Mouse (Mus musculus): ENCODE results near the gene Uqcc2.

The Uqcc2 gene

GRCm38 (mm10) chr17:27154256-27154655 lies 20.5 kb upstream of the Uqcc2 start:
- peak; percentile 83 for DNase-seq

DNA sequence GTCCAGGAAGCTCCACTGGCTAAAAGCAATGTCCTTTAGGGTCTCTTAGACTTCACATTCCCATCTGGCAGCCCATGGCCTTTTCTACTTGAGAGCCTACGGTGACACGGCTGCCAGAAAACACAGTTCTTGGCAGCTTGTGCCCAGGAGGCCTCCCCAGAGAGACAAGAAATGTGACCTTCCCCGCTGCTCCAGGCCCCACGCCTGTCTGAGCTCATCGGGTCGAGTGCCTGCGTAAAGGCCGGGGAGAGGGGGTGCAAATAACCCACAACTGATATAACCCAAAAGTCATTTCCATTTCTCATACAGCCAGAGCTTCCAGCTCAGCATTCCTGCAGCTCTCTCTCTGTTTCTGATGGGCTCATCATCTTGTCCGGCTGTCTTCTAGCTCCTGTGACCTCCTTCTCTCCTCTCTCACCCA lies 20.1 kb upstream of the Uqcc2 start:
- DNase-seq = peak; percentile 55

DNA sequence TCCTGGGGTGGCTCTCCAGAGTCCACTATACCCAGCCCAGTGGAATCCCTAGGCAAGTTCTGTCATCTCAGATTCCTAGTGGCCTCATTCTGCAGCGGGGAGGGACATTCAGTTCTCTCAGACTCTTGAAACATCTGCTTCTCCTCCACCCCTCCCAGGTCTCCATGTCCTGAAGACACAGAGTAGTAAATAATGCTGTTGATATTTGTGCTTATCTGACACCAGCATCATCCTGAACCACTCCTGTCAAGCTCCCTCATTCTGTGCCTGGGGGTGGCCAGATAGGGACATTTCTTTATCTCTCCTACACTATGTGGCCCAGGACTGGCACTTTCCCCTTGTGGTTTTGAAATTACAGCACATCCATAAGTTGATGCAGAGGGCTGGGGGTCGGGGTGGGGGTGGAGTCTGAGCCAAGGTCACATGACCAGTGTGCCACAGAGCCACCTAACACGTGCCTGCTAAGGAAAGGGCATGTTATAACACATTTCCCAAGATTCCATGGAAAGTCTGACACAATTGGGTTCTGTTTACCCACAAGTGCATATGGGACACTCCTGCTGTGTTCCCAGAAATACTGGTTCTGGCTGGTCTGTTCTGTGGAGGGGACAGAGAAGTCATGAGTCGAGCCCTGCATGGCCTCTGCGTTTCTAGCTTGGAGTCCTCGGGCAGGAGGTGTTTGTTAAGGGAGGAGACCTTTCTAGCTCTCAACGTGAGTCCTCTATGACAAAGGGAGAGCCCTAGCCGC lies 19.4 kb upstream of the Uqcc2 start:
- no peak for DNase-seq

DNA sequence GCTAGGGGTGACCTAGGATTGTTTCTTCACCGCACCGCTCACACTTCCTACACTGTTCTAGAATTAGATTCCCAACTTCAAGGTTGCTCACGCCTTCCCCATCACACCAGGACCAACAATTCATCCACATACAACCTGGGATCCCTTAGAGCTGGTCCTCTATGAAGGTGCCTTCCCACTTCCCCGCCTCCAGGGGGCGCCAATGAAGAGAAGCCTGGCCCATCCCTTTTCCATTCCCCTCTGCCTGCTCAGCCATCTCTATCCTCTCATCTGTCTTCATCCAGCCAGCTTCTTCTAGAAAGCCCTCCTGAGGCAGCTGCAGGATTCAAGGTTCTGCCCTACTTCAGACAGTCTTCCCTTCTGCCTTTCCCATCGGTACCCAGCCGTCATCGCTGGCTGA lies 17.7 kb upstream of the Uqcc2 start:
- no peak for DNase-seq

DNA sequence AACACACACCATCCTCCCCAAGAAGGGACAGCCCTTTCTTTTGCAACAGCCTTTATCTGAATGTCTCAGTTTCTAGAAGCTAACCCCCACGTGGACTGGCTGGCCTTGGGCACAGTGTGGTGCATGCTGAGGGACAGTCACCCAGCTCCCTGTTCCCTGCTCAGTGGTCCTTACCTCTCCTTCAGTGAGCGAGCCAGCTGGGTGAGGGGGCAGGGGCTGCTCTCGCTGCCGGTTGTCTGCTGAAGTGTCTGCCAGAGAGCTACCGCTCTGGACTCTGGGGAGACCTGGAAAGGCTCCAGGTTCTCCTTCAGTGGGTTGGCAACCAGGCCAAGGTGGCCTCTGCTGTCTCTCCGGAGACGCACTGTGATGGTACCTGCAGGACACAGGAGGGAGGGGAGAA lies 17.2 kb upstream of the Uqcc2 start:
- DNase-seq = no peak

GRCm38 (mm10) chr17:27146323-27146923 lies 12.7 kb upstream of the Uqcc2 start:
- DNase-seq = no peak

DNA sequence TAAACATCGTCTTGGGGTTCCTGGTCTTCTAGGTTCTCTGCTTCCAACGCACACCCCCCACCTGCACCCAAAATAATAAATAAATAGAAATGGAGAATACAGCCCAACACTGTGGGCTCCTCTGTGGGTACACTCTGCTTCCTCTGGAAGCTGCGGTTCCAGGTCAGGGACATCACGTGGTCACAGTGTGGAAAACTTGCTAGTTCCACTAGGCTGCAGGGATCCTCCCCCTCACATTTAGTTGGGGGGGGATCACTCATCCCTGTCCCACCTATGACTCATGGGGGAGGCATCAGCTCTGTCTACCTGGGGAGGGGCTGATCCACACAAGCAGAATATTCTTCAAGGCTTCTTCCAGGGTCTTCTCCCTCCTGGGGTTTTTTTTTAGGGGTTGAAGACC lies 10.4 kb upstream of the Uqcc2 start:
- no peak for DNase-seq

- no peak for DNase-seq
These were observed 8.3 kb upstream of the Uqcc2 start for GRCm38 (mm10) chr17:27141971-27142450.

- no peak for DNase-seq
These were observed 6.5 kb upstream of the Uqcc2 start for GRCm38 (mm10) chr17:27140262-27140661.

- DNase-seq = no peak
These were observed 5.6 kb upstream of the Uqcc2 start for GRCm38 (mm10) chr17:27139304-27139703.

DNA sequence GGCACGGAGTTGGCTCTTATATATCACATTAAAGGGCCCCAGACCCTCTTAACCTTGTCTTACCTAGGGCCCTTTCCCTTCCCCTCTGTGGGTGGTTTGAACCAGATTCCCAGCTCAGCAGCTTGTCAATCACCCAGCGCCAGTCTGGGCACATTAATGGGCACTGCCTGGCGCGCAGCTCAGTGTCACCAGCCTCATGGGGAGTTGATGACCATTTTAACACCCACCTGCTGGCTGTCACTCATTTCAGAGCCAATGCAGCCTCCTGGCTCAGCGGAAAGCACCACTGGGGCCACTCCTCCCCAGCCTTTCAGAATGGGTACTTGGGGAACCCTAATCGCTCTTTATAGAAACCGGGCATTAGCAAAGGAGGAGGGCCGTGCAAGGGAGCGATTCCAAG lies 4.7 kb upstream of the Uqcc2 start:
- no peak for DNase-seq

- DNase-seq = peak; percentile 45
These were observed 999 bp upstream of the Uqcc2 start for GRCm38 (mm10) chr17:27134715-27135114.

DNA sequence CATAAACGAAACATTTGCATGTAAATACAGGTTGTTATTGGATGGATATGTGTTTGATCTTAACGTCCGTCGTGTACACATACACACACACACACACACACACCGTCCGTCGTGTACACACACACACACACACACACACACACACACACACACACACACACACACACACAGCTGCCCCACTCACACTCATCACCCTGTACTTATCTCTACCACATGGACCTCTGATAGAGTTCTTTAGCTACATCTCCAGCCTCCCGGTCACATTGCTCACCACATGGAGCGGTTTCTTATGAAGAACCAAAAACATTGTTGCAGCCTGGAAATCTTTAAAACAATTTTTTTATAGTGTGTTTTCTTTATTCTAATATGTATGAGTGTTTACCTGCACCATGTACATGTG lies 471 bp upstream of the Uqcc2 start:
- DNase-seq = no peak

- DNase-seq = no peak
These were observed 1.5 kb downstream of the Uqcc2 start for GRCm38 (mm10) chr17:27132238-27132637.

DNA sequence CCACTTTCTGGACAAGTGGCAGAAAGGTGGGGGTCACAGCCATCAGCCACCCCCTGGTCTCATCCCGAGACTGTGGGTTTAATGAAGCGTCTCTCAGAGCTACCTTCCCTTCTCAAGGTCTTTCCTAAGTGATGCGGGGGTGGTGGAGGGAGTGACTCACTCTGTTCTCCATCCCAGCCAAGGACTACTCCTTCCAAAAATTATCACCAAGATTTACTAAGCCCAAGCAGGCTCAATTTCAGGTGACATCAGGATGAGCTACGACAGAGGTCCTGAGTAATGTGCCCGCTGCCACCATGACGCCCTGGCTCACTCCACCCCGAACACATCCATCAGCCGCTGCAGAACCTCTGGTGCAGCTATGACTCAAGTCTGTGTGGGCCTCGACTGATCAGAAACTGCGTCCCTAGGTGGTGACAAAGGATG lies 2.5 kb downstream of the Uqcc2 start:
- DNase-seq = no peak

GRCm38 (mm10) chr17:27130246-27130645 lies 3.5 kb downstream of the Uqcc2 start:
- no peak for DNase-seq

GRCm38 (mm10) chr17:27129819-27130218 lies 3.9 kb downstream of the Uqcc2 start:
- DNase-seq = no peak

- peak; percentile 51 for DNase-seq
These were observed 4.4 kb downstream of the Uqcc2 start for GRCm38 (mm10) chr17:27129291-27129690.

GRCm38 (mm10) chr17:27128189-27128588 lies 5.5 kb downstream of the Uqcc2 start:
- no peak for DNase-seq

DNA sequence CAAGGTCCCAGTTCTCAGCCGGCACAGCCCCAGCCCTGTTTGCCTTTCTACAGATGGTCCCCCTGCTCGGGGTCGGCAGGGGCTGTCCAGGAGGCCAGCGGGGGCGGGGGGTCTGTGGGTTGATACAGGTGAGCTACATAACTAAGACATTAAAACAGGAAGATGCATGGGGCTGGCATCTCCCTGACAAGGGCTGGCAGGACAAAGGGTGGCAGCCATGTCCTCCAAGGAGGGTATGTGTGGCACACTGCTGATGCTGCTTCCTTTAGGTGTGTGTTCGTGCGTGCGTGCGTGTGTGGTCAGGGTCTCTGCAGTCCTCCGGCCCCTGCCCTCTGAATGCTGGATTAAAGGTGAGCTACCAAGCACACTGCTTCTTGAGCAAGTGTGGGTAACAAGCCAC lies 6.7 kb downstream of the Uqcc2 start:
- no peak for DNase-seq

- DNase-seq = peak; percentile 41
These were observed 8.0 kb downstream of the Uqcc2 start for GRCm38 (mm10) chr17:27125669-27126202.

DNA sequence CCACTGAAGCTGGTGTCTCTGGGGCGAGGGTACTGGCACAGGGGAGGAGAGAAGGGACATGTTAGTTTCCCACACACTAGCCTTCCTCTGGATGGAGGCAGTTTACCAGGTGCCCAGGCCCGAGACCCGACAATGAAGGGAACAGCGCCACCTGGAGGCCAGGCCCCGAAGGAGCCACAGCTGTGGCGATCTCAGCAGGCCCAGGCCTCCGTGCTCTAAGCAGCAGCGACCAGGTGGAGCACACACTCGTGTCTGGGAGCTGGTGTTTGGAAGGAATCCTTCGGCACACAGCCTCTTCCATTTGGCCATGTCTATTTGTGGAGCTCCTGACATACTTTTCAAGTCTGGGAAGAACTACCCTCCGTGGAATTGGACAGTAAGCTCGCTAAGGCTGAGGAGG lies 8.5 kb downstream of the Uqcc2 start:
- peak; percentile 87 for DNase-seq

- DNase-seq = peak; percentile 39
These were observed 9.8 kb downstream of the Uqcc2 start for GRCm38 (mm10) chr17:27123813-27124375.

DNA sequence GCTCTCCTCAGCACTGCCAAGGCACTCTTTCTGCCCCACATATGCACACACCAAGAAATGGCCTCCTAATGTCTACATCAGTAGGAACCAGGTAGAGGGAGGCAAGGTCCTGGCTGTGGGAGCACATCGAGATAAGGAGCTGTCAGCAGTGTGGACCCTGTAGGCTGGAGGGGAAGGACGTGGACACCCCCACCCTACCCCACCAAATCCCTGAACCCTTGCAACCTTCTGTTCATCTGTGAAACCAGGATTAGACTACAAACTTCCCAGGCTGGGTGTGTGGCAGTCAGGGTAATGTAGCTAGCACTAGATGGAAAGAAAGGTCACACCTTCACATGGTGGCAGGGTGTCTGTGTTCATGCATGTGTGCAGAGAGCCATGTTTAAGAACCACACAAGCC lies 10.6 kb downstream of the Uqcc2 start:
- DNase-seq = no peak
